In genomic region chr16:94788165-94788564, GRCm38 (mm10) we compare ENCODE assay signal across 9 mouse cellular contexts.
A peak's percentile ranks its signal among the peaks of the same experiment; 100 is the strongest.
DNase-seq lines count a peak whose midpoint lies in the region; ATAC-seq lines count a peak whose summit lies in the region.
"Had no signal": no experiment of that assay in that cellular context is flagged by ENCODE, and none has a peak within 500 bp of the region (broad histone marks: within the 10 kb centered on the region; RNA-seq: fewer than 3 reads in every experiment).

No protein-coding gene starts in this region.

- H3K27ac ChIP-seq in midbrain, embryonic 10.5 days (replicated peaks), result no peak overlapping the region
- no peak overlapping the region for H3K27ac ChIP-seq in midbrain, embryonic 16.5 days (ENCODE audit: low read length)
- no peak overlapping the region for H3K27ac ChIP-seq in embryonic facial prominence, embryonic 14.5 days (replicated peaks; ENCODE audit: low read depth, low read length)
- H3K27ac ChIP-seq in limb, embryonic 15.5 days, result peak overlapping the region; percentile 57
- H3K27ac ChIP-seq: neural tube, embryonic 12.5 days had no signal

- 8% methylated on average over 16 of the region's 16 CpGs for WGBS in midbrain, embryonic 10.5 days
- 4% methylated on average over 16 of the region's 16 CpGs for WGBS in midbrain, embryonic 16.5 days
- WGBS in embryonic facial prominence, embryonic 14.5 days, result 5% methylated on average over 16 of the region's 16 CpGs
- 7% methylated on average over 16 of the region's 16 CpGs for WGBS in limb, embryonic 15.5 days

- no peaks in the 10 kb centered on the region for H3K9me3 ChIP-seq in midbrain, embryonic 10.5 days (replicated peaks)
- H3K9me3 ChIP-seq in midbrain, embryonic 16.5 days (replicated peaks; ENCODE audit: control insufficient read depth, low read length, poor library complexity, severe bottlenecking), result no peaks in the 10 kb centered on the region
- no peaks in the 10 kb centered on the region for H3K9me3 ChIP-seq in embryonic facial prominence, embryonic 14.5 days (ENCODE audit: control insufficient read depth, low read length)
- no peaks in the 10 kb centered on the region for H3K9me3 ChIP-seq in limb, embryonic 15.5 days
- H3K9me3 ChIP-seq: neural tube, embryonic 12.5 days had no signal

- no peaks in the 10 kb centered on the region for H3K4me1 ChIP-seq in midbrain, embryonic 10.5 days
- H3K4me1 ChIP-seq in midbrain, embryonic 16.5 days (ENCODE audit: control insufficient read depth, insufficient read depth, low read length), result no peaks in the 10 kb centered on the region
- no peaks in the 10 kb centered on the region for H3K4me1 ChIP-seq in embryonic facial prominence, embryonic 14.5 days (ENCODE audit: control insufficient read depth, insufficient read depth, low read length)
- H3K4me1 ChIP-seq in limb, embryonic 15.5 days, result peaks cover 5% of the 10 kb centered on the region; the same call in 1 of the 2 replicates
- H3K4me1 ChIP-seq: neural tube, embryonic 12.5 days had no signal

- H3K27me3 ChIP-seq in midbrain, embryonic 10.5 days (ENCODE audit: low read depth, poor library complexity, severe bottlenecking), result peaks cover 8% of the 10 kb centered on the region; the same call in 1 of the 2 replicates
- no peaks in the 10 kb centered on the region for H3K27me3 ChIP-seq in midbrain, embryonic 16.5 days (ENCODE audit: control insufficient read depth, insufficient read depth, low read depth, low read length)
- no peaks in the 10 kb centered on the region for H3K27me3 ChIP-seq in embryonic facial prominence, embryonic 14.5 days (replicated peaks; ENCODE audit: control insufficient read depth, insufficient read depth, low read length)
- peaks cover 2% of the 10 kb centered on the region; the same call in 1 of the 2 replicates for H3K27me3 ChIP-seq in limb, embryonic 15.5 days

- no peaks in the 10 kb centered on the region for H3K36me3 ChIP-seq in midbrain, embryonic 10.5 days
- H3K36me3 ChIP-seq in midbrain, embryonic 16.5 days (ENCODE audit: control insufficient read depth, insufficient read depth, low read length), result no peaks in the 10 kb centered on the region
- H3K36me3 ChIP-seq in embryonic facial prominence, embryonic 14.5 days (ENCODE audit: control insufficient read depth, insufficient read depth, low read length), result no peaks in the 10 kb centered on the region
- no peaks in the 10 kb centered on the region for H3K36me3 ChIP-seq in limb, embryonic 15.5 days
- H3K36me3 ChIP-seq: neural tube, embryonic 12.5 days had no signal

- no peak overlapping the region for H3K9ac ChIP-seq in midbrain, embryonic 16.5 days (ENCODE audit: low read depth, low read length)
- no peak overlapping the region for H3K9ac ChIP-seq in embryonic facial prominence, embryonic 14.5 days (ENCODE audit: low read depth, low read length)
- no peak overlapping the region for H3K9ac ChIP-seq in limb, embryonic 15.5 days
- H3K9ac ChIP-seq: neural tube, embryonic 12.5 days had no signal

- peak; percentile 71 for DNase-seq in midbrain, embryonic 10.5 days (ENCODE audit: low spot score)
- DNase-seq in adrenal gland, postnatal 36 days, result peak; percentile 60 to 78
- DNase-seq in embryonic facial prominence, embryonic 14.5 days (ENCODE audit: low spot score), result peak; percentile 40
- DNase-seq in induced T-regulatory cell, adult 2 months (ENCODE audit: low read depth), result peak; percentile 32
- DNase-seq in retina, postnatal 7 days (ENCODE audit: low read depth, low spot score), result peak; percentile 32

- H3K4me2 ChIP-seq in midbrain, embryonic 16.5 days (ENCODE audit: low read length), result no peak overlapping the region
- no peak overlapping the region for H3K4me2 ChIP-seq in embryonic facial prominence, embryonic 14.5 days (ENCODE audit: low read depth, low read length)
- H3K4me2 ChIP-seq in limb, embryonic 15.5 days, result no peak overlapping the region
- H3K4me2 ChIP-seq: neural tube, embryonic 12.5 days had no signal

- H3K4me3 ChIP-seq in midbrain, embryonic 10.5 days, result no peak overlapping the region
- no peak overlapping the region for H3K4me3 ChIP-seq in midbrain, embryonic 16.5 days (ENCODE audit: low read depth, low read length)
- no peak overlapping the region for H3K4me3 ChIP-seq in embryonic facial prominence, embryonic 14.5 days (ENCODE audit: low read depth, low read length)
- no peak overlapping the region for H3K4me3 ChIP-seq in limb, embryonic 15.5 days
- H3K4me3 ChIP-seq: neural tube, embryonic 12.5 days had no signal

- no peak for ATAC-seq in midbrain, embryonic 16.5 days
- no peak for ATAC-seq in embryonic facial prominence, embryonic 14.5 days (ENCODE audit: low read depth)
- ATAC-seq in limb, embryonic 15.5 days (ENCODE audit: insufficient number of reproducible peaks, low FRiP score, low TSS enrichment, low read depth), result no peak
- ATAC-seq in erythroid progenitor cell, adult 5-6 weeks (replicated peaks; ENCODE audit: low FRiP score, poor library complexity, severe bottlenecking), result no peak
